Mouse (Mus musculus): ENCODE data around the gene Mtfr2. TPM values are rescaled to one million over a fixed set of nuclear protein-coding genes. Genes with fewer than 3 reads are reported as not detected.

The Mtfr2 gene
- total and polyA plus RNA-seq, 3 experiments: 10.3 to 17.1 TPM; not detected in 1

- Histone ChIP-seq H3K9me3 (replicated peaks; ENCODE audit: insufficient read depth, low read length) (no peaks in the 10 kb centered on the region), H3K27ac (ENCODE audit: control insufficient read depth, low read depth, low read length) (no peak overlapping the region), H3K27me3 (ENCODE audit: control insufficient read depth in 1 of 2, insufficient read depth in 2 of 2, low read length in 2 of 2) (no peaks in the 10 kb centered on the region), H3K36me3 (ENCODE audit: control insufficient read depth in 1 of 2, insufficient read depth in 2 of 2, low read length in 2 of 2) (peaks cover 0 to 4% of the 10 kb centered on the region in 2 experiments; a peak in 2 of 4 replicates), H3K4me3 (ENCODE audit: control insufficient read depth in 1 of 2, insufficient read depth in 1 of 2, low read depth in 2 of 2, low read length in 2 of 2) (peak overlapping the region; percentile 3 to 19; a peak in 3 of 4 replicates), H3K79me2 (ENCODE audit: control insufficient read depth, insufficient read depth, low read length, poor library complexity) (no peaks in the 10 kb centered on the region), H3K9ac (ENCODE audit: control insufficient read depth, low read depth, low read length, poor library complexity, severe bottlenecking) (peak overlapping the region; percentile 9; the same call in 1 of the 2 replicates), H3K4me1 (ENCODE audit: control insufficient read depth in 1 of 2, insufficient read depth in 2 of 2, low read length in 2 of 2) (no peaks in the 10 kb centered on the region; a peak in 1 of 4 replicates)
- no peak for DNase-seq (ENCODE audit: low read depth, low spot score)
- TF ChIP-seq MAFK (IDR thresholded peaks at IDR 0.05; ENCODE audit: borderline replicate concordance, low read depth, low read length) (no peak), POLR2AphosphoS5 (IDR thresholded peaks at IDR 0.05; ENCODE audit: borderline replicate concordance, low read depth, low read length) (no peak), NRF1 (IDR thresholded peaks at IDR 0.05; ENCODE audit: insufficient read depth, low read depth, low read length, poor library complexity, severe bottlenecking) (no peak), SIN3A (IDR thresholded peaks at IDR 0.05; ENCODE audit: low read length) (no peak), KAT2A (conservative IDR thresholded peaks at IDR 0.05; ENCODE audit: low read depth, low read length) (no peak), TAL1 (IDR thresholded peaks at IDR 0.05; ENCODE audit: low read length) (no peak), UBTF (IDR thresholded peaks at IDR 0.05; ENCODE audit: borderline replicate concordance, insufficient read depth, low read depth, low read length) (no peak), TCF12 (IDR thresholded peaks at IDR 0.05; ENCODE audit: low read depth, low read length) (no peak), NELFE (IDR thresholded peaks at IDR 0.05; ENCODE audit: low read depth, low read length) (no peak), ZNF384 (IDR thresholded peaks at IDR 0.05; ENCODE audit: low read depth, low read length) (no peak), ZMIZ1 (IDR thresholded peaks at IDR 0.05; ENCODE audit: low read depth, low read length) (no peak), HCFC1 (IDR thresholded peaks at IDR 0.05; ENCODE audit: low read depth, low read length) (no peak), ZC3H11A (IDR thresholded peaks at IDR 0.05; ENCODE audit: low read depth, low read length) (no peak), CHD2 (IDR thresholded peaks at IDR 0.05; ENCODE audit: low read length) (no peak), BHLHE40 (IDR thresholded peaks at IDR 0.05; ENCODE audit: borderline replicate concordance, low read depth, low read length) (no peak)
Measured at GRCm38 (mm10) chr10:20398641-20399390, 51.2 kb downstream of the Mtfr2 start.

- Histone ChIP-seq H3K4me3 (ENCODE audit: control insufficient read depth in 1 of 2, insufficient read depth in 1 of 2, low read depth in 2 of 2, low read length in 2 of 2) (no peak overlapping the region), H3K4me1 (ENCODE audit: control insufficient read depth in 1 of 2, insufficient read depth in 2 of 2, low read length in 2 of 2) (no peaks in the 10 kb centered on the region; a peak in 1 of 4 replicates), H3K79me2 (ENCODE audit: control insufficient read depth, insufficient read depth, low read length, poor library complexity) (no peaks in the 10 kb centered on the region), H3K27me3 (ENCODE audit: control insufficient read depth in 1 of 2, insufficient read depth in 2 of 2, low read length in 2 of 2) (no peaks in the 10 kb centered on the region), H3K9ac (ENCODE audit: control insufficient read depth, low read depth, low read length, poor library complexity, severe bottlenecking) (no peak overlapping the region), H3K36me3 (ENCODE audit: control insufficient read depth in 1 of 2, insufficient read depth in 2 of 2, low read length in 2 of 2) (peaks cover 0 to 4% of the 10 kb centered on the region in 2 experiments; a peak in 2 of 4 replicates), H3K9me3 (replicated peaks; ENCODE audit: insufficient read depth, low read length) (no peaks in the 10 kb centered on the region), H3K27ac (ENCODE audit: control insufficient read depth, low read depth, low read length) (no peak overlapping the region)
- no peak for TF ChIP-seq ZMIZ1 (IDR thresholded peaks at IDR 0.05; ENCODE audit: low read depth, low read length)
- no peak for TF ChIP-seq E2F4 (IDR thresholded peaks at IDR 0.05; ENCODE audit: borderline replicate concordance, low read depth, low read length)
- TF ChIP-seq USF1 (IDR thresholded peaks at IDR 0.05; ENCODE audit: low read depth, low read length): no peak
- TF ChIP-seq UBTF (IDR thresholded peaks at IDR 0.05; ENCODE audit: borderline replicate concordance, insufficient read depth, low read depth, low read length): no peak
- TF ChIP-seq POLR2A (IDR thresholded peaks at IDR 0.05; ENCODE audit: control insufficient read depth in 1 of 2, insufficient read depth in 1 of 2, low read depth in 1 of 2, low read length in 2 of 2, poor library complexity in 1 of 2): no peak
- no peak for TF ChIP-seq TCF12 (IDR thresholded peaks at IDR 0.05; ENCODE audit: low read depth, low read length)
- no peak for TF ChIP-seq MAFK (IDR thresholded peaks at IDR 0.05; ENCODE audit: borderline replicate concordance, low read depth, low read length)
- no peak for TF ChIP-seq GATA1 (IDR thresholded peaks at IDR 0.05; ENCODE audit: low read depth, low read length)
- TF ChIP-seq BHLHE40 (IDR thresholded peaks at IDR 0.05; ENCODE audit: borderline replicate concordance, low read depth, low read length): no peak
- TF ChIP-seq ZKSCAN1 (IDR thresholded peaks at IDR 0.05; ENCODE audit: low read depth, low read length): no peak
- TF ChIP-seq EP300 (IDR thresholded peaks at IDR 0.05; ENCODE audit: low read depth in 1 of 2, low read length in 2 of 2): no peak
- TF ChIP-seq MYC (IDR thresholded peaks at IDR 0.05; ENCODE audit: low read depth, low read length): no peak
- no peak for TF ChIP-seq NELFE (IDR thresholded peaks at IDR 0.05; ENCODE audit: low read depth, low read length)
- TF ChIP-seq CHD1 (IDR thresholded peaks at IDR 0.05; ENCODE audit: low read depth, low read length): no peak
- no peak for DNase-seq (ENCODE audit: low read depth, low spot score)
Measured at GRCm38 (mm10) chr10:20400406-20400805, 52.8 kb downstream of the Mtfr2 start.
